Mouse (Mus musculus): ENCODE measurements around the gene Gin1. TPM values are rescaled to one million over a fixed set of nuclear protein-coding genes. Genes with fewer than 3 reads are reported as not detected.
"Not testable (repeated sequence)": the region's sequence is repeated elsewhere in the genome, so short reads cannot be mapped to it uniquely, and the experiment has no call there.

Gin1 gene
- polyA plus RNA-seq, 1 experiment: 17.8 TPM

GRCm38 (mm10) chr1:97754392-97754791, 15.6 kb upstream of the Gin1 start:
- no peaks in the 10 kb centered on the region for H3K4me1 ChIP-seq (ENCODE audit: control insufficient read depth, insufficient read depth, low read length)
- WGBS: 76% methylated on average over 4 of the region's 4 CpGs
- no peak for TF ChIP-seq POLR2A (IDR thresholded peaks at IDR 0.05; ENCODE audit: borderline replicate concordance, control insufficient read depth, low read depth, low read length)
- no peak for TF ChIP-seq CTCF (IDR thresholded peaks at IDR 0.05; ENCODE audit: control insufficient read depth, insufficient read depth, low read length)
- H3K27ac ChIP-seq (ENCODE audit: control insufficient read depth, insufficient read depth, low read depth, low read length, poor library complexity): no peak overlapping the region
- no peak overlapping the region for H3K4me3 ChIP-seq (replicated peaks; ENCODE audit: control insufficient read depth, low read depth, low read length)

- no peak overlapping the region for H3K27ac ChIP-seq (ENCODE audit: control insufficient read depth, insufficient read depth, low read depth, low read length, poor library complexity)
- TF ChIP-seq CTCF (IDR thresholded peaks at IDR 0.05; ENCODE audit: control insufficient read depth, insufficient read depth, low read length) (no peak), POLR2A (IDR thresholded peaks at IDR 0.05; ENCODE audit: borderline replicate concordance, control insufficient read depth, low read depth, low read length) (no peak)
- no peaks in the 10 kb centered on the region for H3K4me1 ChIP-seq (ENCODE audit: control insufficient read depth, insufficient read depth, low read length)
- no peak overlapping the region for H3K4me3 ChIP-seq (replicated peaks; ENCODE audit: control insufficient read depth, low read depth, low read length)
Observed at GRCm38 (mm10) chr1:97759841-97760240, 10.1 kb upstream of the Gin1 start.

GRCm38 (mm10) chr1:97760598-97760997, 9.4 kb upstream of the Gin1 start:
- no peak overlapping the region for H3K4me3 ChIP-seq (replicated peaks; ENCODE audit: control insufficient read depth, low read depth, low read length)
- TF ChIP-seq CTCF (IDR thresholded peaks at IDR 0.05; ENCODE audit: control insufficient read depth, insufficient read depth, low read length) (no peak), POLR2A (IDR thresholded peaks at IDR 0.05; ENCODE audit: borderline replicate concordance, control insufficient read depth, low read depth, low read length) (no peak)
- no peak overlapping the region for H3K27ac ChIP-seq (ENCODE audit: control insufficient read depth, insufficient read depth, low read depth, low read length, poor library complexity)
- no peaks in the 10 kb centered on the region; the same call in 1 of the 2 replicates for H3K4me1 ChIP-seq (ENCODE audit: control insufficient read depth, insufficient read depth, low read length)
- WGBS: 87% methylated on average over 7 of the region's 7 CpGs

- WGBS: 90% methylated on average over 6 of the region's 6 CpGs
- Histone ChIP-seq H3K4me3 (replicated peaks; ENCODE audit: control insufficient read depth, low read depth, low read length) (no peak overlapping the region), H3K27ac (ENCODE audit: control insufficient read depth, insufficient read depth, low read depth, low read length, poor library complexity) (no peak overlapping the region), H3K4me1 (ENCODE audit: control insufficient read depth, insufficient read depth, low read length) (no peaks in the 10 kb centered on the region; the same call in 1 of the 2 replicates)
- TF ChIP-seq CTCF (IDR thresholded peaks at IDR 0.05; ENCODE audit: control insufficient read depth, insufficient read depth, low read length): no peak
- no peak for TF ChIP-seq POLR2A (IDR thresholded peaks at IDR 0.05; ENCODE audit: borderline replicate concordance, control insufficient read depth, low read depth, low read length)
Observed at GRCm38 (mm10) chr1:97761477-97761876, 8.5 kb upstream of the Gin1 start.

GRCm38 (mm10) chr1:97765712-97766111, 4.3 kb upstream of the Gin1 start:
- 86% methylated on average over 4 of the region's 4 CpGs for WGBS
- not testable (repeated sequence) for H3K4me3 ChIP-seq (replicated peaks; ENCODE audit: control insufficient read depth, low read depth, low read length); H3K27ac ChIP-seq (ENCODE audit: control insufficient read depth, insufficient read depth, low read depth, low read length, poor library complexity); H3K4me1 ChIP-seq (ENCODE audit: control insufficient read depth, insufficient read depth, low read length)

GRCm38 (mm10) chr1:97768089-97768488, 1.9 kb upstream of the Gin1 start:
- no peak overlapping the region for H3K4me3 ChIP-seq (replicated peaks; ENCODE audit: control insufficient read depth, low read depth, low read length)
- no peaks in the 10 kb centered on the region; the same call in 1 of the 2 replicates for H3K4me1 ChIP-seq (ENCODE audit: control insufficient read depth, insufficient read depth, low read length)
- 71% methylated on average over 2 of the region's 2 CpGs for WGBS
- no peak overlapping the region for H3K27ac ChIP-seq (ENCODE audit: control insufficient read depth, insufficient read depth, low read depth, low read length, poor library complexity)
- TF ChIP-seq POLR2A (IDR thresholded peaks at IDR 0.05; ENCODE audit: borderline replicate concordance, control insufficient read depth, low read depth, low read length) (no peak), CTCF (IDR thresholded peaks at IDR 0.05; ENCODE audit: control insufficient read depth, insufficient read depth, low read length) (no peak)

- TF ChIP-seq CTCF (IDR thresholded peaks at IDR 0.05; ENCODE audit: control insufficient read depth, insufficient read depth, low read length) (no peak), POLR2A (IDR thresholded peaks at IDR 0.05; ENCODE audit: borderline replicate concordance, control insufficient read depth, low read depth, low read length) (no peak)
- H3K27ac ChIP-seq (ENCODE audit: control insufficient read depth, insufficient read depth, low read depth, low read length, poor library complexity): peak overlapping the region; percentile 74
- H3K4me3 ChIP-seq (replicated peaks; ENCODE audit: control insufficient read depth, low read depth, low read length): peak overlapping the region; percentile 97
- H3K4me1 ChIP-seq (ENCODE audit: control insufficient read depth, insufficient read depth, low read length): no peaks in the 10 kb centered on the region; the same call in 1 of the 2 replicates
- under 1% methylated on average over 7 of the region's 7 CpGs for WGBS
Observed at GRCm38 (mm10) chr1:97768906-97769293, 1.1 kb upstream of the Gin1 start.

GRCm38 (mm10) chr1:97769294-97769903, 573 bp upstream of the Gin1 start:
- no peaks in the 10 kb centered on the region; the same call in 1 of the 2 replicates for H3K4me1 ChIP-seq (ENCODE audit: control insufficient read depth, insufficient read depth, low read length)
- peak overlapping the region; percentile 74 for H3K27ac ChIP-seq (ENCODE audit: control insufficient read depth, insufficient read depth, low read depth, low read length, poor library complexity)
- H3K4me3 ChIP-seq (replicated peaks; ENCODE audit: control insufficient read depth, low read depth, low read length): peak overlapping the region; percentile 97
- WGBS: under 1% methylated on average over 40 of the region's 40 CpGs
- TF ChIP-seq CTCF (IDR thresholded peaks at IDR 0.05; ENCODE audit: control insufficient read depth, insufficient read depth, low read length): no peak
- TF ChIP-seq POLR2A (IDR thresholded peaks at IDR 0.05; ENCODE audit: borderline replicate concordance, control insufficient read depth, low read depth, low read length): no peak

- no peak for TF ChIP-seq CTCF (IDR thresholded peaks at IDR 0.05; ENCODE audit: control insufficient read depth, insufficient read depth, low read length)
- TF ChIP-seq POLR2A (IDR thresholded peaks at IDR 0.05; ENCODE audit: borderline replicate concordance, control insufficient read depth, low read depth, low read length): no peak
- Histone ChIP-seq H3K27ac (ENCODE audit: control insufficient read depth, insufficient read depth, low read depth, low read length, poor library complexity) (no peak overlapping the region), H3K4me1 (ENCODE audit: control insufficient read depth, insufficient read depth, low read length) (no peaks in the 10 kb centered on the region), H3K4me3 (replicated peaks; ENCODE audit: control insufficient read depth, low read depth, low read length) (peak overlapping the region; percentile 39)
- WGBS: 45% methylated on average over 7 of the region's 7 CpGs
Observed at GRCm38 (mm10) chr1:97771118-97771517, 1.1 kb downstream of the Gin1 start.

Measured in bone marrow, adult 2 months (tissue).